Mouse (Mus musculus) gastrocnemius, postnatal 4 days (tissue): Measurements from ENCODE around the gene Lingo1. TPM values are rescaled to one million over a fixed set of nuclear protein-coding genes. Genes with fewer than 3 reads are reported as not detected.

Source experiments
- DNase-seq, 2 experiments: peaks; one replicate each; pipeline ENCODE4 v3.0.0; 2021 to 2022; ENCODE audit warnings: low spot score in 2 of 2, mixed read lengths in 2 of 2
- long read RNA-seq, 2 experiments: library from polyadenylated mRNA; stranded (forward); transcript quantifications; one replicate each; pipeline ENCODE4 v2.0.0; 2021
- total RNA-seq, 2 experiments: library from RNA; stranded (reverse); gene quantifications; 2 replicates each; pipeline ENCODE4 v1.2.3; 2021

Lingo1 gene
- total RNA-seq: 1 to 10 TPM; 3.2 TPM
- long read RNA-seq, experiment 1, partial matches to known transcripts: 0 of 4 reads
- long read RNA-seq, experiment 1, other reads (novel, unspliced or antisense): 1 of 4 reads
- long read RNA-seq, experiment 2, partial matches to known transcripts: 0 of 1 reads
- long read RNA-seq, experiment 2, other reads (novel, unspliced or antisense): 0 of 1 reads

DNA sequence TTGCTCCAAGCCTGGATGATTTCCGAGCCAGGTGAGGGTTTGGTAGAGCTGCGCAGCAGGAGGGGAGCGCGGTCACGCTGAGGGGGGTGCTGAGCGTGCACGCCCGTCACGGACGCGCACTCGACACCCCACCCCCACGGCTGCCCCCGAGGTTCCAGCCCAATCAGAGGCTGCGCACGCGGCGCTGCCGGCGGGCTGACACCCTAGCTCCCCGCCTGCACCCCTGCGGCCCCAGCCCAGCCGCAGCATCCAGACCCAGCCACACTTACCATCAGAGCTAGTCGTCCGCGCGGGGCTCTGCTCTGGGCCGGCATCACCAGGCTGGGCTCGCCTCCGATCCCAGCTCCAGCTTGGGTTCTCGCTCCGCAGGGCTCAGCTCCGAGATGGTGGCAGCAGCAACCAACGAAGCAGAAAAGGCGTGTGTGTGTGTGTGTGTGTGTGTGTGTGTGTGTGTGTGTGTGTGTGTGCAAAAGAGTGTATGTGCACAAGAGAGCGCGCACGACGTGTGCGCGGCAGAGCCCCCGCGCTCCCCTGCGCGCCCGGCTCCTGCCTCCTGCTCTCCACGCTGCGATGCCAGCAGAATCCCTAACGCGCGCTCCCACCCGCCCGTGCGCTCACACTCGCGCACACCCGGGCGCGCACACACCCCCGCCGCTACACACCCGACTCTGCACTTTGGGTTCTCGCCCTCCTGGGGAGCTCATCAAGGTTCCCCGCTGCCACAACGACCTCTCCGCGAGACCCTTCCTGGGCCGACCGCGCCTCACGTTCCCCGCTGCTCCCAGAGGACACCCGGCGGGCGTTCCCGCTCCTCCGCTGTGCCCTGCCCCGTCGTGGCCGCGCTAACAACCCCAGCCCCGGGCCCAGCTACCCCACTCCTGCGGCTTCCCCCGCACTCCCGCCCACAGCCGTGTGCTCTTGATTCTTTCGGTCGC is at the start of gene Lingo1:
TSS of gene Lingo1 (minus strand) at position 748 of the 935 bp plus-strand sequence.
- DNase-seq: no peak

GRCm38 (mm10) chr9:56844644-56845043 is 48.4 kb upstream of the Lingo1 start:
- DNase-seq: no peak

- peak; percentile 63 to 81 for DNase-seq
Measured at GRCm38 (mm10) chr9:56843679-56844188, 47.5 kb upstream of the Lingo1 start.

DNA sequence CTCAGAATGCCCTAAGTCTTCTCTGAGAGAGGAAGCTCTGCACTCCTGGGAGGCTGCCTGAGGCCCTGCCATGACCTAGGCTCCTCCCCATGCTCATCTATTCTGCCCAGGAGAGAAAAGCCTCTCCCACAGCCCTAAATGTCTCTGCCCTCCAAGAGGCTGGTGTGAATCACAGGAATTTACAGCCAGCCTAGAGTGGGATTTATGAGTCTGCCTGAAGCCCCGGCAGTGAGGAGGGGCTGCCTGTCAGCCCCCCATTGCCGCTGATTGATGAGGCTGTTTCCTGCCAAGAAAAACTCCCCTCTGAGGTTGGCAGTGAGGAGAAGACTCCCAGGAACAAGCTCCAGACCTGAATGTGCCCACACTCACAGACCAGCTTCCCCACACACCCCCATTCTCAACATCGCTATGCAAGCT is 46.0 kb upstream of the Lingo1 start:
- DNase-seq: no peak

DNA sequence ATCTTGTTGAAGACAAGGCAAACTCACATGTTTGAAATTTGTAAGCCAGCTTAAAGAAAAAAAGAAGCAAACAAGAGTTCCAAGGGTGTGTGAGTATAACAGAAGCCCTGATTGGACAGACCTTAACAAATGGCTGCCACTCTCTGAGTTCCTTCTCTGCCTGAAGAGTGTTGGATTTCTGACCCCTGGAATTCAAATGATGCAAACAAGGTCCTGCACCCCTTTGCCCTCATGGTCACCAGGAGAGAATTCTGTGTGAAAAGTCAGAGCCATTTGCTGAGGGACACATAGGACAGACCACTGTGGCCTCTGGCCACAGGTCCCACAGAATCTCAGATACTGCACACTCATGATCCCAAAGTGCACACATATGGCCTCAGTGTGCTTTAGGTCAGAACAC is 45.6 kb upstream of the Lingo1 start:
- DNase-seq: no peak

DNA sequence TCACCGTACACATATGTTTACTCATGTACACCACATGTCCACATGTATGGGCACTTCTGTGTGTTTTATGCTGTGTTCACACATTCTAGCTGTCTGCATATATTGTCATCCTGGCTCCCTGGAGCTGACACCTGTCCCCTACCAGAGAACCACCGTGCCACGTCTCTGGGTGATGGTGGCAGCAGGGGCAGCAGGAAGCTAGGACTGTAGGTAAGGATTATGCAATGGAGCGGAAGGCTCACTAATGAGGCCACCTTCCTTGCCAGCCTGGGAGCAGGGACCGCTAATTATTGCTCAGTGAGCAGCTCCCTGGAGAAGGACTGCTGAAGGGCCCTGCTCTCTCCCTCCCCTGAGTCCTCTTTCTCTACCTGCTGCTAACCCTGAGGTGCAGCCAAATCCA is 44.5 kb upstream of the Lingo1 start:
- DNase-seq: no peak

DNA sequence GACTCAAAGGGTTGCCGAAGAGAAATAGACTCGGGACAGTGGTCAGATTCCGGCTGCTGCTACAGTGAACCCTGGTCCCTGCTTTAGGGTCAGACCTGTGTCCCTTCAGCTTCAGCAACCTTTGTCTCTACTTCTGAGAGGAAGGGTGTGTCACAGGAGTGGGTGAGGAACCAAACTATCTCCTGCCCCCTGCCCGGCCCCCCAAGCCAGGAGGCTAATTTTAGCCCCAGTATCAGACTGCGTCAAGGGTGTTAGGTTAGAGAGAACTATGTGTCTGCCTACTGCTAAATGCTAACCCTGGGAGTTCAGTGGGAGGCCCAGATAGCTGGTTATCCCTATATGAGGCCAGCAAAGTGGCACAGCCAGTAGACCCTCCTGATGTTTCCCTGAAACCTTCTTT is 38.9 kb upstream of the Lingo1 start:
- no peak for DNase-seq

DNA sequence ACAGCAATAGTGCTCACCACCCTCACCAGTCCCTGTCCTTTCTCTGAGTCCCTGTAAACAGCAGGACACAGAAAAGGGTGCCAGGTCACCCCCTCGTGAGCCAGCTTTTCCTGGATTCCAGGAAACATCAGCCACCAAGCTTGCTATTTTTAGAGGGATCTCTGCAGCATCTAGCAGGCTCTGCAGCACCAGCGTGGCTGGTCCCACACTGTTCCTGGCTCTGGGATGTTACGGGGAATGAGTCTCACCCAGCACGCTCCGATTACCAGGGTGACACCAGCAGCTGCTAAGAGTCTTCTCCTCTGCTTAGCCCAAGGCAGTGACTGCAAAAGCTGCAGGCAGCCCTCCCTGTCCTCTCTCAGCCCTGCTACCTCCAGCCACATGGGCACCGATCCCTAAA is 36.6 kb upstream of the Lingo1 start:
- DNase-seq: no peak

- no peak for DNase-seq
Measured at GRCm38 (mm10) chr9:56831904-56832303, 35.6 kb upstream of the Lingo1 start.

- DNase-seq: peak; percentile 42 to 61
Measured at GRCm38 (mm10) chr9:56830162-56830561, 33.9 kb upstream of the Lingo1 start.

DNA sequence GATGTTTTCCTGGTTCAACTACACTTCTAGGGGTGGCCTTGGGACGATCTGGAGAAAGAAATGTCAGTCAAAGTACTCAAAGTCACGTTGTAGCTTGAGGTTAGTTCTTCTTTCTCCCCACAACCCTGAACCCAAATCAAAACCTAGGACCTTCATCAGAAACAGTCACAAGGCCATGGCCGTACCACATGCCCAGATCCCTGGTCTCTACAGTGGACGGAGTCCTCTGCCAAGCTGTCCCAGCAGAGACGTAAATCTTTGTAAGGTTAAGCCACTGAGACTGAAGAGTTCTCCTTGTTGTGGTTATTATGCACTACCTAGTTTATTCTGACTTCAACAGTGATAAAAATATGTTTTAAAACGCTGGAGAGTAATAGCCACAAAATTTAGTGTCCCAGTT is 32.6 kb upstream of the Lingo1 start:
- DNase-seq: no peak

DNA sequence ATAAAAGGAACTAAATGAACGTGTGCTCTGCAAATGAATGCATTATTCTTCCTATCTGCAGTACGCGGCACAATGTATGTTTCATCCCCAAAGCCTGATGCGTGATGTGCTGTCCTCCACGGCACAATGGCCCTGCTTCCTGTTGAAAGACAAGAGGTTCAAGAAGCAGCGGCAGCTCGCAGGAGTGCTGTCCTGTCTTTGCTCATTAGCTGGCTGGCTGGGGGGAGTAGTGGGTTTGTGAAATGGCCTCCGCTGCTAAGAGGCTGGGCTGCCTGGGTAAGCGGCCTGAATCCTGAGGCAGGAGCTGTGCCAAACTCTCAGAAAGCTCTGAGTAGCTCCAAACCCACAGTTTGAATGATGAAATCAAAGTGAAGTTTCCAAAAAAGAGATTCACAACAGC is 31.9 kb upstream of the Lingo1 start:
- DNase-seq: no peak

DNA sequence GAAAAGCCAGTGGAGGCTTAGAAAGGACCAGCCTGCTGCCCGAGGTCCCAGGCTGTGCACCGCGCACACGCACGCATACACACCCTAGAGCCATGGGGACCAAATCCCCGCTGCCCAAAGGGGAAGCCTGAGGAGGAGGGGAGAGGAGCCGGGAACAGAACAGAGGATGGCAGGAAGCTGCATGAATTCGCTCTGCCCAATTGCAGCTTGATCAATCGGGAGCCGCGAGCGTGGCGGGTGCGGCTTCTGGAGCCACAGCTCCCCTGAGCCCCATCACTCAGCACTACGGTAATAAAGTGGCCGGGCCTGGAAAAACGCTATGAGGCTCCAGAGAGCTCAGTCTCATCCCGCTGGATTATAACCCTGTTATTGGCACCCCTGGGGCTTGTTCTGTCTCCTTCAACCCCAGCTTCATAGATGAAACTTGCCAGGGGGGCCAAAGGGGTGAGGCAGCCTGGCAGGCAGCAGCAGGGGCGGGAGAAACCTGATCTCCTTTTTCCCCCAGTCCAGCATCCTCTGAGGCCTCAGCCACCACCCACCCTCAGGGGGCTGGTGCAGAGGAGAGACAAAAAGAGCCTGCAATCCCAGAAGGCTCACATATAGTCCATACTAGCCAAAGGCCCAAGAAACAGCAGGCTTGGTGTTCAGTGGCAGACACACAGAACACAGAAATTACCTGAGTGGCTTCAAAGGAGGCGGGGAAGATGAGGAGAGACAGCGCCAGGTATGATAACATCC is 29.4 kb upstream of the Lingo1 start:
- no peak for DNase-seq

DNA sequence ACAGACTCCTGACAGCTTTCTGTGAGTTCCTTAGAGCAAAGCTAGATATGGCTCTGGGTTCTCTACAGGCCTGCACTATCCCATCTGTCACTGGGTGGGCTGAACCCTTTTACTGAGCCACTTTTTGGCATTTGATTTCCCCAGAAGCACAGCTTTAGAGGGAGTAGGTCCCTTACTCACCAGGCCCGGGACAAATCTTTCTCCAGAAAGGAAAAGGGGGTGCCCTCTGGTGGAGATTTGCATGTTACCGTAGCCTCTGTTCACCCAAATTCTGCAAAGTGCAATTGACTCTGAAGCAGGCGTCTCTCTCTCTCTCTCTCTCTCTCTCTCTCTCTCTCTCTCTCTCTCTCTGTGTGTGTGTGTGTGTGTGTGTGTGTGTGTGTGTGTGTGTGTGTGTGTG is 28.6 kb upstream of the Lingo1 start:
- DNase-seq: no peak

- DNase-seq: no peak
Measured at GRCm38 (mm10) chr9:56810916-56811315, 14.6 kb upstream of the Lingo1 start.

GRCm38 (mm10) chr9:56807990-56808389 is 11.7 kb upstream of the Lingo1 start:
- no peak for DNase-seq

DNA sequence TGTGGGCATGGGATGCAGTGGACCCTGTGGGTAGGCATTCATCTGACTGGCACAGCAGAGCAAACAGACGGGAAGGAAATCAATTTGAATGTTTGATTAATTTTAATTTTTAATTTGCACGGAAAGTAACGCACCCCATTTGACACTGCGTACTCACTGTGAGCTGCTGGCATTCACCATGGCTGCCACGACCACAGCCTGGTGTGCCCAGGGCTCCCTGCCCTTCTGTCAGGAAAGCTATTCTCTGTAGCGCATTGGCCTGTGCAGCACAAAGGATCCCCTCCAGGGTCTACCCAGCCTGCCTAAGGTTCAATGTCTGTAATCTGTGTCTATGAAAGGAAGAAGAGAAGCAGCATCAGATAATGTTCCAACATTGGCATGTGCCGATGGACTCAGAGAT is 6.9 kb upstream of the Lingo1 start:
- DNase-seq: no peak

DNA sequence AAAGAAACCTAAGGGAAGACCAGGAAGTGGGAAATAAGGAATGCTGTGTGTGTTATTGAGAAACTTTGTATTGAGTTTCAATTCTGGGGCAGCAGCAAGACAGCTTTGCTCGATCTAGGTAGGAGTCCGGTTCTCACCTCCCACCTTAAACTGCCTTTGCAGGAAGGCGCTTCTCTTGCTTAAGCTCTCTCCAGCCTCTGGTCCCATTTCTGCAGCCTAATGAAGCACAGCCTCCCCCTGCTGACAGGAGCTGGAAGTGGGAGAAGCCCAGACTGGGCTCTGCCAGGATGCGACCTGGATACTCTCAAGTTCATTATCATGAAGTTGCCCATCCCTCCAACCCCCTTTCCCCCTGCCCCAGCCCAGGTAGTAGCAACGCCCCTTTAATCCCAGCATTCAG is 1.6 kb upstream of the Lingo1 start:
- DNase-seq: peak in 1 of 2 experiments; percentile 59

DNA sequence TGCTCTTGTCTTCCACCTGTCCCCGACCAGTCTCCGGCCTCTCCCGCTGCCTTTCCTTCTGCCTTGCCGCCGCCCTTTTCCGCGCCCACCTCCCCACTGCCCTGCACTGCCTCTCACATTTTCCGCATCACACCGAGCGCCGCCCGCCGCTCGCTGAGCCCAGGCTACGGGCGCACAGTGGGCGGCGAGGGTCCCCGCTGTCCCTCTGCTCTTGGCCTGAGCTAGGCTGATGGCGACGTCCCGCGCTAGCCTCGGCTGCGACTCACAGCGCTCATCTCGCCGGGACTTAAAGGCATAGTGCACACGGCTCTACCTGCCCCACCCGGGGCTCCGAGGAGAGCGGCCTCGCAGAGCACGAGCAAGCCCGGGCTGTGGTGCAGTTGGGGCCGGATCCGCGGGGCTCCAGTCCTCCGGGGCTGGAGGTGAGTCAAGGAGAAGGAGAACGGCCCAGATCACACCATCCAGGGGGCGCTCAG is 426 bp upstream of the Lingo1 start:
- no peak for DNase-seq

- DNase-seq: no peak
Measured at GRCm38 (mm10) chr9:56791696-56792261, 4.5 kb downstream of the Lingo1 start.

DNA sequence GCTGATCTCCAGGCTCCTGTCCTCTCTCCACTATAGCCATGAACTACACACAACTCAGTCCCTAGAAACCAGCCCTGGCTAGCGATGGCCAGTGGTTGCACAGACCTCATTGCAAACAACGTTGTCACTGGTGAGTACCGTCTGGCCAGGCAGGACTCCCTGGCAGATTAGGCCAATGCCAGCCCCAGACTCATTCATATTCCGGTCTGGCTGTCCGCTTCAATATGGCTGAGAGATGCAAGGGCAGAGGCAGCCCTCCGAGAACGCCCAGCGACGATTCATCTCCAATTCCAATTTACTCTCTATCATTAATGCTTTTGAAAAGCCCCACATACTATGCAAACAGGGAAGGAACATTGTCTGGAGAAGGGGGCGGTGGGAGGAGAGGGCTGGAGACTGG is 11.7 kb downstream of the Lingo1 start:
- no peak for DNase-seq
